Mouse (Mus musculus) gastrocnemius, postnatal 14 days (tissue): ENCODE measurements around the gene Rpl29. TPM values are rescaled to one million over a fixed set of nuclear protein-coding genes. Genes with fewer than 3 reads are reported as not detected.

ENCODE experiments used
- total RNA-seq, 2 experiments: library from RNA; stranded (reverse); gene quantifications; 2 replicates each; pipeline ENCODE4 v1.2.3; 2021

Rpl29 gene
- total RNA-seq, 2 experiments from 2014 or later: 350 to 424 TPM

Other genes starting within 250 kb of the Rpl29 start
- 1 to 10 TPM; 5.1 to 5.5 TPM for gene Ppm1m, start 229.7 kb upstream of the Rpl29 start, total RNA-seq
- gene Twf2, start 226.3 kb upstream of the Rpl29 start, total RNA-seq: 10 to 100 TPM; 68.8 to 69.3 TPM
- under 1 TPM; 0.42 to 0.43 TPM for gene Tlr9, start 206.9 kb upstream of the Rpl29 start, total RNA-seq
- 100 to 1,000 TPM; 189 to 234 TPM for gene Alas1, start 180.8 kb upstream of the Rpl29 start, total RNA-seq
- gene Poc1a, start 148.4 kb upstream of the Rpl29 start, total RNA-seq: 1 to 10 TPM; 1.8 to 2.5 TPM
- gene Dusp7, start 60.8 kb upstream of the Rpl29 start, total RNA-seq: 10 to 100 TPM; 13.9 to 17.6 TPM
- 10 to 100 TPM in 1 of 2 experiments, 1 to 10 TPM in 1; 8.4 to 10.9 TPM for gene Acy1, start 8.9 kb downstream of the Rpl29 start, total RNA-seq
- 1 to 10 TPM; 4.6 to 6.5 TPM for gene Abhd14b, start 18.0 kb downstream of the Rpl29 start, total RNA-seq
- 10 to 100 TPM; 13.3 to 16.0 TPM for gene Abhd14a, start 18.2 kb downstream of the Rpl29 start, total RNA-seq
- gene Pcbp4, start 23.8 kb downstream of the Rpl29 start, total RNA-seq: 10 to 100 TPM; 47.6 to 48.7 TPM
- gene Gpr62, start 36.5 kb downstream of the Rpl29 start, total RNA-seq: under 1 TPM; 0.16 to 0.33 TPM
- 10 to 100 TPM; 12.6 to 18.4 TPM for gene Rrp9, start 46.5 kb downstream of the Rpl29 start, total RNA-seq
- 10 to 100 TPM; 64.1 to 76.2 TPM for gene Parp3, start 47.5 kb downstream of the Rpl29 start, total RNA-seq
- gene Iqcf1, start 70.5 kb downstream of the Rpl29 start, total RNA-seq: not detected
- gene Iqcf5, start 85.1 kb downstream of the Rpl29 start, total RNA-seq: not detected
- gene Iqcf3, start 132.2 kb downstream of the Rpl29 start, total RNA-seq: not detected
- not detected for gene Iqcf4, start 141.5 kb downstream of the Rpl29 start, total RNA-seq
- gene Iqcf6, start 197.1 kb downstream of the Rpl29 start, total RNA-seq: not detected
- not detected for gene Grm2, start 226.6 kb downstream of the Rpl29 start, total RNA-seq